Mouse (Mus musculus): ENCODE data around the gene Amph.

Gene Amph

GRCm38 (mm10) chr13:19138550-19138949, 190.5 kb downstream of the Amph start:
- DNase-seq (ENCODE audit: inconsistent age in 2 of 2, low spot score in 1 of 2), result no peak

GRCm38 (mm10) chr13:19139104-19139503, 191.1 kb downstream of the Amph start:
- no peak for DNase-seq (ENCODE audit: inconsistent age in 2 of 2, low spot score in 1 of 2)

- no peak for DNase-seq (ENCODE audit: inconsistent age in 2 of 2, low spot score in 1 of 2)
Observed at GRCm38 (mm10) chr13:19139771-19140170, 191.8 kb downstream of the Amph start.

GRCm38 (mm10) chr13:19143766-19144165, 195.8 kb downstream of the Amph start:
- DNase-seq (ENCODE audit: inconsistent age in 2 of 2, low spot score in 1 of 2), result no peak

- no peak for DNase-seq (ENCODE audit: inconsistent age in 2 of 2, low spot score in 1 of 2)
Observed at GRCm38 (mm10) chr13:19147468-19147867, 199.5 kb downstream of the Amph start.

GRCm38 (mm10) chr13:19149574-19149973, 201.6 kb downstream of the Amph start:
- no peak for DNase-seq (ENCODE audit: inconsistent age in 2 of 2, low spot score in 1 of 2)

GRCm38 (mm10) chr13:19150438-19151301, 202.7 kb downstream of the Amph start:
- DNase-seq (ENCODE audit: inconsistent age in 2 of 2, low spot score in 1 of 2), result no peak

GRCm38 (mm10) chr13:19152126-19152525, 204.1 kb downstream of the Amph start:
- no peak for DNase-seq (ENCODE audit: inconsistent age in 2 of 2, low spot score in 1 of 2)

- DNase-seq (ENCODE audit: inconsistent age in 2 of 2, low spot score in 1 of 2), result peak; percentile 11 to 83
Observed at GRCm38 (mm10) chr13:19158484-19158883, 210.5 kb downstream of the Amph start.

GRCm38 (mm10) chr13:19160616-19161015, 212.6 kb downstream of the Amph start:
- no peak for DNase-seq (ENCODE audit: inconsistent age in 2 of 2, low spot score in 1 of 2)

- no peak for DNase-seq (ENCODE audit: inconsistent age in 2 of 2, low spot score in 1 of 2)
Observed at GRCm38 (mm10) chr13:19161111-19161510, 213.1 kb downstream of the Amph start.

GRCm38 (mm10) chr13:19162120-19162519, 214.1 kb downstream of the Amph start:
- DNase-seq (ENCODE audit: inconsistent age in 2 of 2, low spot score in 1 of 2), result no peak

GRCm38 (mm10) chr13:19177662-19178259, 229.8 kb downstream of the Amph start:
- DNase-seq (ENCODE audit: inconsistent age in 2 of 2, low spot score in 1 of 2), result peak; percentile 15 to 74

- no peak for DNase-seq (ENCODE audit: inconsistent age in 2 of 2, low spot score in 1 of 2)
Observed at GRCm38 (mm10) chr13:19178351-19178750, 230.3 kb downstream of the Amph start.

GRCm38 (mm10) chr13:19182259-19182658, 234.3 kb downstream of the Amph start:
- no peak for DNase-seq (ENCODE audit: inconsistent age in 2 of 2, low spot score in 1 of 2)

- no peak for DNase-seq (ENCODE audit: inconsistent age in 2 of 2, low spot score in 1 of 2)
Observed at GRCm38 (mm10) chr13:19190052-19190451, 242.0 kb downstream of the Amph start.

- DNase-seq (ENCODE audit: inconsistent age in 2 of 2, low spot score in 1 of 2), result no peak
Observed at GRCm38 (mm10) chr13:19194803-19195202, 246.8 kb downstream of the Amph start.

- DNase-seq (ENCODE audit: inconsistent age in 2 of 2, low spot score in 1 of 2), result no peak
Observed at GRCm38 (mm10) chr13:19195456-19195855, 247.5 kb downstream of the Amph start.
